Mouse (Mus musculus) gastrocnemius, adult 8-10 months (tissue): ENCODE data around the gene Rhoc. TPM values are rescaled to one million over a fixed set of nuclear protein-coding genes. Genes with fewer than 3 reads are reported as not detected.

Experiments
- DNase-seq, 2 experiments: peaks; one replicate each; pipeline ENCODE4 v3.0.0; 2022; ENCODE audit warnings: low spot score in 2 of 2
- total RNA-seq, 4 experiments: library from RNA; stranded (reverse); gene quantifications; 2 replicates each; pipeline ENCODE4 v1.2.4; 2022

The Rhoc gene
- total RNA-seq, 4 experiments from 2014 or later, result 30.2 to 33.5 (median 32.0) TPM

DNA sequence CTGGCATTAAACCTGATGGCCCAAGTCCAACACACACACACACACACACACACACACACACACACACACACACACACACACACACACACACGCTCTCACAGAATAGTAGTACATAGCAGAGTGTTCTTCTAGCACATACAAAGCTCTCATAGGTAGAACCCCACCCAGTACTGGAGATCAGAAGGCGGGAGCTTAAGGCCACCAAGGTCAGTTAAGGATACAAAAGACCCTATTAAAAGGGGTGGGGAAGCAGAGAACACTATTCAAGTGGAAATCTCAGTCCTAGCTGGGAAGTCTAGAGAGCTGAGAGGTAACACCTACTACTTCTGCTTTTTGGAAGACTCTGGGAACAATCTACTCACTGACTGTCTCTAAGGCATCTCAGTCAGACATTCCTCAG is 27.2 kb downstream of the Rhoc start:
- no peak for DNase-seq

DNA sequence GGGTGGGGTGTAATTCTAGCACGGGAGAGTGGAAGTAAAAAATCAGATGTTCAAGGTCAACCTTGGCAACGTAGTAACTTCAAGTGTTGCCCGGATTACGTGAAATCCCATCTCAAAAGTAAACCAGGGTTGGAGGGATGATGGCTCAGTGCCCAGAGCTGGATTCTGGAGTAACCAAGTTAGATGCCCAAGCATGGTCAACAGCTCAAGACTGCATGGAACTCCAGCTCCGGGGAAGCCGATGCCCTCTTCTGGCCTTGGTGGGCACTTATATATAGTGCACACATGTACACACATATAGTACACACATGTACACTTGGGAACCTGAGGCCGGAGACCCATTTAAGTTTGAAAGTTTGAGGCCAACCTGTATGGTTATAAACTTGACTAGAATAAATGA is 28.0 kb downstream of the Rhoc start:
- no peak for DNase-seq

DNA sequence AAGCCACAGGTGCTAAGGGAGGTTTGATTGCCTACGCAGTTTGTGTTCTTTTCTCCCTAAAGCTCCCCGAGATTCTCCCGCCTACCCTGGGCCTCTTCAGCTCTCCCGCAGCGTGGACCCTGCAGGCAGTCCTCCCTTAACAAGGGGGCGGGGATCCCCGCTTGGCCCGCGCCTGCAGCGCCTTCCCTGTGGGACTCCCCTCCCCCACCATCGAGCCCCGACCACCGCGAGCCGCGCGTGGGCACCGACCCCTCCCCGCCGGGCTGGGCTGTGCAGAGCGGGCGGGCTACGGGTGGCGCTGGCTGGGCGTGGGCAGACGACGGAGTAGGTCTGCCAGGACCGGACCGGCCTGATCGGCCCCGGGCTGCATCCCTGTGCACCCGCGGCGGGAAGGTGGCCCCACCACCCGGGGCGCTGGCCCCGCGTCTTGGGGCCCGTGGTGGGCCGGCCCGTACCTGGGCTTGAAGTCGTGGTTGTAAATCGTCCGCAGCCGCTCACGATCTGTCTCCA is 29.4 kb downstream of the Rhoc start:
- DNase-seq, result peak in 1 of 2 experiments; percentile 36

DNA sequence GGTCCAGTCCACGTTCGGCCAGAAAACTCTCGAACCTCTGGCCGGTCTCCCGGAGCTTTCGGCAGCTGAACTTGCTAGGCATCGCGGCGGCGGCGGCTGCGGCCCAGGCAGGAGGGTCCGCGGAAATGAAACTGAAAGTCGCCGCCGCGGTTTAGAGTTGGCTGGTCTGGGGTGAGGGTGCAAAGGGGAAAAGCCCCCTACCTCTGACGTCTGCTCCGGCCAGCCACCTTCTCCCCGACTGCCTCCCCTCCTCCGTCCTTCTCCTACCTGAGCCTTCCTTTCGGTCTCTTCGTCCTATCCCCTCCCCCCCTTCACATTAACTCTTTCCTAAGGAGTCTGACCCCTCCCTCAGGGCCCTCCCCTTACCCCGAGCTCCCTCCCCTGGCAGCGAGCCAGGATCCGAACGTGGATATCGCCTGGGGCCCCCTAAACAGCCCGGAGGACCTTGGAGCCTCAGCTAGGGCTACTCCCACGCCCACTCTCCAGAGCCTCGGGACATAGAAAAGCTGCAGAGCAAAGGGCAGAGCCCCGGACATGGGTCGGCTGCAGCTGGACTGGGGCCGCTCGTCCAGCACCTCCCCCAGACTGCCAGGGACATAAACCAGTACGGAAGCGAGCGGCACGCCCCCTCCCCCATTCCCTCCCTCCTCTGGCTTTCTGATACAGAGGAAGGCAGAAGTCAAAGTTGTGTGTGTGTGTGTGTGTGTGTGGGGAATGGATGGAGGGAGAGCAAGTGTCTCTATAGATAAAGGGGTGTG is 30.0 kb downstream of the Rhoc start, which contains the start of gene Mov10:
TSS of gene Mov10 (minus strand) at position 573 of the 758 bp plus-strand sequence.
- DNase-seq, result peak; percentile 25 to 39

DNA sequence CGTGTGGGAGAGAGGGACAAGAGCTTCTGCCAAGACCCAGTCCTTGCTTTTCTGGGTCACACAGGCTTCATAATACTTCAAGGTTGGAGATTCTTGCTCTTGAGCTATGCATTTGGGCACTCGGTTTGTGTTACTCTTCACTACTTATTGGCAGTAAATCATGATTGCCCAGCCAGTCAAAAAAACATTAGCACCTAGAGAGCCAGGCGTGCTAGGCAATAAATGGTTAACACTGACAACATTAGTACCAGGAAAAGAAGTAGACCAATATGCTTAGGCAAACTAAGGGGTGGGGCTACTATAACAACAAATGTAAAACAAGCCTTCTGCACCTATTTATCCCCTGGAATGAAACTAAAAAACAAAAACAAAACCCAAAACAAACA is 30.6 kb downstream of the Rhoc start:
- no peak for DNase-seq

DNA sequence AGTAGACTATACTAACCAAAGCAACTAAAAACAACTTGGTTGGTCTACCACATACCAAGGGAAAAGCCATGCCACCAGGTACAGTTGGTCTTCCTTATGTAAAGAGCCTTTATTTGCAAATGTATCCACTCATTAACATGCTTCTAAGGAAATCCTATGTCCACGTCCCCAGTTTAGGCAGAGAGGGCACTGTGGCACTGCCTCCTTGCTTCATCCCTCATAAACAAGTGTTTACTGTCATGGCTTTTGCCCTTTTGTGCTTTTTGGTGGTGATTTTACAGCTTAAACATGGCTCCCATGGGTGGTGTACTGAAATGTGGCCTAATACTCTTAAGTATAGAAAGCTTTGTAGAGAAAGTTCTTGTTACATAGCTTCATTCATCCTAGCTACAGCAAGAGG is 32.3 kb downstream of the Rhoc start:
- no peak for DNase-seq

DNA sequence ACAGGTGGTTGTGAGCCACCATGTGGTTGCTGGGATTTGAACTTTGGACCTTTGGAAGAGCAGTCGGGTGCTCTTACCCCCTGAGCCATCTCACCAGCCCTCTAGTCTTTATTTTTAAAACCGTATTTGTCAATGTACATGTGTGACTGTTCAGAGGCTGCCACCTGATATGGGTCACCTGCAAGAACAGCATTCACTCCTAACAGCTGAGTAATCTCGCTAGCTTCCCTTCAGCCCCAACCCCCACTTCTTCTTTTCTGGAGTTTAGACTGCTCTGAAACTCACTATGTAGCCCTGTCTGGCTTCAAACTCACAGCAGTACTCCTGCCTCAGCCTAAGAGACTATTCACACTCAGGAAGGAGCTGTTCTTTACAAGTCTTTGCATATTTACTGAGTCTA is 34.2 kb downstream of the Rhoc start:
- no peak for DNase-seq

DNA sequence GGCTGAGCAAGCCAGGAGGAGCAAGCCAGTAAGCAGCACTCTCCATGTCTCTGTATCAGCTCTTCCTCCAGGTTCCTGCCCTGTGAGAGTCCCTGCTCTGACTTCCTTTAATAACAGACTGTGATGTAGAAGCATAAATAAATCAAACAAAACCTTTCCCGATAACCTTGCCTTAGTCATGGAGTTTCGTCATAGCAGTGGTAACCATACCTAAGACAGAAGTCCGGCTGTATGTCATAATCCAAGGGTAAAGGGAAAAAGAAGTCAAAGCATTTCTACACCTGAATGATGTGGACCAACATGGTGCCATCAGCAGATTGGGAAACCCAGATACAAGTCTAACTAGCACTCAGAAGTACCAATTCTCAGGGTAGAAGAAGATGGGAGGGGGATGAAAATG is 47.6 kb downstream of the Rhoc start:
- no peak for DNase-seq

DNA sequence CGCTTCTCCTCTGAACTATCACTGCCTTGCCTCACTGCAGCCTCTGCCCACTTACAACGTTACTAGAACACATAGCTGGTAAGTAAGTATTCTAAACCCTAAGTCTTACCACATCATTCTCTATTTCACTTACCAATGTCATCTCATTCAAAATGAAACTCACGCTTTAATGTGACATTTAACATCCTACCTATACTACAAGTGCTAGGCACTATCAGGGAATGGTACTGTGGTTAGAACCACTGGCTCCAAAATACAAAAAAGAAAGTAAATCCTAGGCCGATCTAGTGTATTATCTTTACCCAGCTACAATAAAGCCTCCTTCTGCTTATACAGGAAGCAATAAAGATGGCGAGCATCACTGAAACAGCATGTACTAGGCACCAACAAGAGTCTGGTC is 52.9 kb downstream of the Rhoc start:
- DNase-seq, result no peak

Other genes with a start within 250 kb of the Rhoc start
- 10 to 100 TPM; 22.5 to 27.1 (median 24.3) TPM for gene Slc16a1, start 149.7 kb upstream of the Rhoc start, total RNA-seq
- 10 to 100 TPM; 33.3 to 41.9 (median 35.3) TPM for gene Ppm1j, start 7.3 kb upstream of the Rhoc start, total RNA-seq
- gene Fam19a3, start 6.5 kb upstream of the Rhoc start, total RNA-seq, result 1 to 10 TPM; 1.9 to 3.2 (median 2.6) TPM
- gene Mov10, start 30.2 kb downstream of the Rhoc start, total RNA-seq, result under 1 TPM; 0.32 to 0.92 (median 0.54) TPM
- gene St7l, start 75.6 kb downstream of the Rhoc start, total RNA-seq, result 10 to 100 TPM; 18.3 to 27.3 (median 21.0) TPM
- gene Capza1, start 76.1 kb downstream of the Rhoc start, total RNA-seq, result 10 to 100 TPM in 3 of 4 experiments, 1 to 10 TPM in 1; 9.9 to 16.3 (median 14.5) TPM
- under 1 TPM; 0.07 to 0.46 (median 0.10) TPM for gene Wnt2b, start 173.5 kb downstream of the Rhoc start, total RNA-seq